Mouse (Mus musculus) brain, embryonic 14.5 days (tissue): ENCODE measurements at regions not wholly inside any gene's neighbourhood (a gene's known extent, or its start where the extent isn't known, plus 50 kb on each side); places are given as distances from the start of the nearest gene placed in this dataset.

Source experiments
- CTCF ChIP-seq: fragments of 200-500 bp; IDR thresholded peaks from 2 replicates; pipeline ENCODE4 v1.5.1; 2012; ENCODE audit warnings: inconsistent platforms, mild to moderate bottlenecking, moderate library complexity, borderline replicate concordance; ENCODE audit not compliant: insufficient read depth, insufficient read length; ENCODE audit errors: extremely low read depth
- POLR2A ChIP-seq: fragments of 200-500 bp; IDR thresholded peaks from 2 replicates; pipeline ENCODE4 v1.6.1; 2012; ENCODE audit warnings: mild to moderate bottlenecking, inconsistent platforms, borderline replicate concordance; ENCODE audit not compliant: poor library complexity, insufficient read depth, insufficient read length, severe bottlenecking; ENCODE audit errors: extremely low read depth

DNA sequence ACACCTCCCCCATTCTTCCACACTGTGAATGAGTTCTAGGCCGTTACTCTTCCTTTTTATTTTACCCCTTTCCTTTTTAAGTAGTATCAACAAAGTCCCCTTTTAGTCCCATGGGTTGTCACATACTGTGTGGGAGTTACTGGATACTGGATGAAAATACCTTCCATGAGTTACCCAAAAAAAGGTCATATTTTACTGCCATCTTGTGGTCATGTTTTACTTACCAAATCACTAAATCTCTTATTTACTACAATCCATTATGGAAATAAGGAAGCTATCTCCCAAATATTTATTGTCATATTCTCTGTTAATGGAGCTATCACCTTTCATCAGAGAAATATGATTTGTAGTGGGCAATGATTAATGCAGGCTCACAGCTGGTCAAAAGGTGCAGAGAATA lies 4614.5 kb upstream of the Gm7489 start:
- no peak for TF ChIP-seq CTCF
- no peak for TF ChIP-seq POLR2A
